ENCODE assay signal across 18 mouse cellular contexts in the genomic region with DNA sequence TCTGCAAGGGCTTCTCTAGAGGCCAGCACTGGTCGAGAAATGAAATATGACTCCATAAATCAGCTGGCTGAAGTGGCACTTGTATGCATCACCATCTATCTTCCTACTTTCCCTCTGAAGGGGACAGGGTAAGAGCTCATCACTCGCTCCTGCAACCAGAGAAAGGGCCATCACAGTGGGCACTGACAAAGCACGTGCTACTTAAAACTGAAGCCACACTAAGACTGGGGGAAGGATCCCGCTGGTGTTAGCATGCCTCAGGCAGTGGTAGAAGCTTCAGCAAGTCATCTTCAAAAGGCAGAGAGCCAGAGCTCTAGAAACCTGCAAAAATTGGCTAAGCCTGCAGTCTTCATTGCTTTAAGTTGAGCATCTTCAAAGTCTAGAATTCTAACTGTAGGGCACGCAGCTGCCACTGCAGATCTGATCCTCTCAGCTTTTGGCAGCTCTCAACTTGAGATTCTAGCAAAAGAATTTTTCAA. TPM values are rescaled to one million over a fixed set of nuclear protein-coding genes. Genes with fewer than 3 reads are reported as not detected.
DNase-seq lines count a peak whose midpoint lies in the region; ATAC-seq and TF ChIP-seq lines count a peak whose summit lies in the region.
"Had no signal": no experiment of that assay in that cellular context is flagged by ENCODE, and none has a peak within 500 bp of the region (broad histone marks: within the 10 kb centered on the region; RNA-seq: fewer than 3 reads in every experiment).

No protein-coding gene starts in this region.

- H3K4me1 ChIP-seq in embryonic facial prominence, embryonic 14.5 days (ENCODE audit: control insufficient read depth, insufficient read depth, low read length): no peaks in the 10 kb centered on the region
- 0 out of 2 replicates have a peak, but pooled peaks cover 2% of the 10 kb centered on the region for H3K4me1 ChIP-seq in hindbrain, embryonic 11.5 days (replicated peaks; ENCODE audit: control insufficient read depth, insufficient read depth, low read length)
- H3K4me1 ChIP-seq in midbrain, embryonic 15.5 days: peaks cover 18% of the 10 kb centered on the region
- H3K4me1 ChIP-seq in kidney, embryonic 15.5 days: no peaks in the 10 kb centered on the region
- no peaks in the 10 kb centered on the region for H3K4me1 ChIP-seq in kidney, embryonic 14.5 days (ENCODE audit: control insufficient read depth, insufficient read depth, low read length)
- H3K4me1 ChIP-seq: embryonic facial prominence, embryonic 12.5 days; limb, embryonic 12.5 days had no signal

- H3K36me3 ChIP-seq in embryonic facial prominence, embryonic 14.5 days (ENCODE audit: control insufficient read depth, insufficient read depth, low read length): peaks cover 43% of the 10 kb centered on the region
- H3K36me3 ChIP-seq in hindbrain, embryonic 11.5 days (ENCODE audit: control insufficient read depth, insufficient read depth, low read length): no peaks in the 10 kb centered on the region
- no peaks in the 10 kb centered on the region for H3K36me3 ChIP-seq in midbrain, embryonic 15.5 days (replicated peaks)
- peaks cover 45% of the 10 kb centered on the region for H3K36me3 ChIP-seq in kidney, embryonic 15.5 days
- H3K36me3 ChIP-seq in kidney, embryonic 14.5 days (ENCODE audit: control insufficient read depth, insufficient read depth, low read length): peaks cover 33% of the 10 kb centered on the region; the same call in 1 of the 2 replicates

- WGBS in embryonic facial prominence, embryonic 14.5 days: 70% methylated on average over 5 of the region's 5 CpGs
- 80% methylated on average over 5 of the region's 5 CpGs for WGBS in hindbrain, embryonic 11.5 days
- 47% methylated on average over 5 of the region's 5 CpGs for WGBS in midbrain, embryonic 15.5 days
- 79% methylated on average over 5 of the region's 5 CpGs for WGBS in kidney, embryonic 15.5 days
- WGBS in kidney, embryonic 14.5 days: 80% methylated on average over 5 of the region's 5 CpGs

- H3K27ac ChIP-seq in layer of hippocampus, adult 2 months: peak overlapping the region; percentile 43; the same call in 1 of the 2 replicates
- H3K27ac ChIP-seq in embryonic facial prominence, embryonic 14.5 days (replicated peaks; ENCODE audit: low read depth, low read length): no peak overlapping the region
- 0 out of 2 replicates have a peak overlapping the region, but pooled peaks have one; percentile 17 for H3K27ac ChIP-seq in hindbrain, embryonic 11.5 days (ENCODE audit: low read depth, low read length)
- peak overlapping the region; percentile 58 for H3K27ac ChIP-seq in midbrain, embryonic 15.5 days
- no peak overlapping the region for H3K27ac ChIP-seq in kidney, embryonic 15.5 days
- no peak overlapping the region for H3K27ac ChIP-seq in kidney, embryonic 14.5 days (ENCODE audit: low read depth, low read length)
- H3K27ac ChIP-seq: embryonic facial prominence, embryonic 12.5 days; limb, embryonic 12.5 days had no signal

- ATAC-seq in embryonic facial prominence, embryonic 14.5 days (ENCODE audit: low read depth): no peak
- peak; percentile 65 for ATAC-seq in hindbrain, embryonic 11.5 days (ENCODE audit: low FRiP score)
- ATAC-seq in midbrain, embryonic 15.5 days (replicated peaks): peak; percentile 68
- ATAC-seq in kidney, embryonic 15.5 days (replicated peaks; ENCODE audit: low FRiP score): no peak
- ATAC-seq in kidney, embryonic 14.5 days (ENCODE audit: low FRiP score, low TSS enrichment): no peak
- ATAC-seq: activated CD4-positive, CD25-positive, alpha-beta regulatory T cell, adult 4 months; liver, postnatal 0 days had no signal

- H3K9me3 ChIP-seq in embryonic facial prominence, embryonic 14.5 days (ENCODE audit: control insufficient read depth, low read length): no peaks in the 10 kb centered on the region
- no peaks in the 10 kb centered on the region for H3K9me3 ChIP-seq in hindbrain, embryonic 11.5 days (ENCODE audit: control insufficient read depth, low read length)
- no peaks in the 10 kb centered on the region for H3K9me3 ChIP-seq in midbrain, embryonic 15.5 days
- H3K9me3 ChIP-seq in kidney, embryonic 15.5 days (replicated peaks): no peaks in the 10 kb centered on the region
- H3K9me3 ChIP-seq in kidney, embryonic 14.5 days (ENCODE audit: control insufficient read depth, low read length): no peaks in the 10 kb centered on the region
- H3K9me3 ChIP-seq: embryonic facial prominence, embryonic 12.5 days; limb, embryonic 12.5 days had no signal

- peak in 1 of 2 experiments; percentile 16 for DNase-seq in layer of hippocampus, adult 2 months (ENCODE audit: low spot score in 2 of 2)
- no peak for DNase-seq in layer of hippocampus, postnatal 10 days (ENCODE audit: low spot score in 2 of 2)
- peak; percentile 13 for DNase-seq in embryonic facial prominence, embryonic 14.5 days (ENCODE audit: low spot score)
- DNase-seq in hindbrain, embryonic 11.5 days (ENCODE audit: low spot score): no peak
- DNase-seq in embryo, embryonic 9.5 days (ENCODE audit: extremely low spot score): no peak
- DNase-seq: cerebellum, adult 9-11 months; heart, adult 11 months; heart, postnatal 4 days; kidney, postnatal 10 days; liver, postnatal 0 days; right cerebral cortex, postnatal 25 days; thymus, postnatal 25 days had no signal

- H3K4me2 ChIP-seq in embryonic facial prominence, embryonic 14.5 days (ENCODE audit: low read depth, low read length): no peak overlapping the region
- H3K4me2 ChIP-seq in hindbrain, embryonic 11.5 days (replicated peaks; ENCODE audit: low read depth, low read length): no peak overlapping the region
- no peak overlapping the region for H3K4me2 ChIP-seq in midbrain, embryonic 15.5 days
- H3K4me2 ChIP-seq in kidney, embryonic 15.5 days: no peak overlapping the region
- no peak overlapping the region for H3K4me2 ChIP-seq in kidney, embryonic 14.5 days (replicated peaks; ENCODE audit: low read depth, low read length)
- H3K4me2 ChIP-seq: embryonic facial prominence, embryonic 12.5 days; limb, embryonic 12.5 days had no signal

- H3K27me3 ChIP-seq in embryonic facial prominence, embryonic 14.5 days (replicated peaks; ENCODE audit: control insufficient read depth, insufficient read depth, low read length): no peaks in the 10 kb centered on the region
- H3K27me3 ChIP-seq in hindbrain, embryonic 11.5 days (ENCODE audit: control insufficient read depth, insufficient read depth, low read length): no peaks in the 10 kb centered on the region
- H3K27me3 ChIP-seq in midbrain, embryonic 15.5 days (replicated peaks): no peaks in the 10 kb centered on the region
- H3K27me3 ChIP-seq in kidney, embryonic 15.5 days: no peaks in the 10 kb centered on the region
- H3K27me3 ChIP-seq in kidney, embryonic 14.5 days (ENCODE audit: control insufficient read depth, insufficient read depth, low read length): no peaks in the 10 kb centered on the region
- H3K27me3 ChIP-seq: embryonic facial prominence, embryonic 12.5 days; limb, embryonic 12.5 days had no signal

- no peak for TF ChIP-seq CTCF in layer of hippocampus, adult 2 months (conservative IDR thresholded peaks at IDR 0.05)

- no peak overlapping the region for H3K9ac ChIP-seq in embryonic facial prominence, embryonic 14.5 days (ENCODE audit: low read depth, low read length)
- H3K9ac ChIP-seq in hindbrain, embryonic 11.5 days (ENCODE audit: low read depth, low read length): no peak overlapping the region
- H3K9ac ChIP-seq in midbrain, embryonic 15.5 days: no peak overlapping the region
- H3K9ac ChIP-seq in kidney, embryonic 15.5 days: no peak overlapping the region
- H3K9ac ChIP-seq in kidney, embryonic 14.5 days (ENCODE audit: low read depth, low read length): no peak overlapping the region
- H3K9ac ChIP-seq: embryonic facial prominence, embryonic 12.5 days; limb, embryonic 12.5 days; liver, postnatal 0 days had no signal

- H3K4me3 ChIP-seq in layer of hippocampus, adult 2 months: no peak overlapping the region
- H3K4me3 ChIP-seq in embryonic facial prominence, embryonic 14.5 days (ENCODE audit: low read depth, low read length): no peak overlapping the region
- H3K4me3 ChIP-seq in hindbrain, embryonic 11.5 days (ENCODE audit: low read depth, low read length): no peak overlapping the region
- H3K4me3 ChIP-seq in midbrain, embryonic 15.5 days: no peak overlapping the region
- no peak overlapping the region for H3K4me3 ChIP-seq in kidney, embryonic 15.5 days (replicated peaks)
- H3K4me3 ChIP-seq in kidney, embryonic 14.5 days (ENCODE audit: low read length): no peak overlapping the region
- H3K4me3 ChIP-seq: embryonic facial prominence, embryonic 12.5 days; limb, embryonic 12.5 days had no signal

RNA-seq across cellular contexts. Expression of a gene that starts 35.0 kb away (rescaled TPM):
- 100 to 1,000 TPM; 186 to 198 TPM for total RNA-seq in layer of hippocampus, adult 2 months (2021)
- total RNA-seq in layer of hippocampus, postnatal 10 days (2021): 100 to 1,000 TPM; 250 to 255 TPM
- polyA plus RNA-seq in embryonic facial prominence, embryonic 14.5 days (2014; fragmentation: Nextera tagmentation; extraction: Ambion mirVana): 243 and 251 TPM in 2 replicates
- 355 and 367 TPM in 2 replicates for polyA plus RNA-seq in hindbrain, embryonic 11.5 days (2014; fragmentation: Nextera tagmentation; extraction: Ambion mirVana)
- 260 and 270 TPM in 2 replicates for polyA plus RNA-seq in midbrain, embryonic 15.5 days (2015; fragmentation: Nextera tagmentation; extraction: Ambion mirVana)
- polyA plus RNA-seq in kidney, embryonic 15.5 days (2015; fragmentation: Nextera tagmentation; extraction: Ambion mirVana): 270 and 278 TPM in 2 replicates
- polyA plus RNA-seq in kidney, embryonic 14.5 days (2014; fragmentation: Nextera tagmentation; extraction: Ambion mirVana): 287 and 379 TPM in 2 replicates

Comparison
In these comparisons a context has a peak if more than half of its experiments do, and no peak if none do; other contexts are left out.
1. H3K27ac ChIP-seq: peak in layer of hippocampus, adult 2 months (single experiment), hindbrain, embryonic 11.5 days (single experiment) and midbrain, embryonic 15.5 days (single experiment); none in embryonic facial prominence, embryonic 14.5 days (single experiment), kidney, embryonic 15.5 days (single experiment) and kidney, embryonic 14.5 days (single experiment).
2. ATAC-seq: peak in hindbrain, embryonic 11.5 days (single experiment) and midbrain, embryonic 15.5 days (single experiment); none in embryonic facial prominence, embryonic 14.5 days (single experiment), kidney, embryonic 15.5 days (single experiment) and kidney, embryonic 14.5 days (single experiment).